Mouse (Mus musculus): ENCODE results near the gene Zfp992.
"Not testable (repeated sequence)": the region's sequence is repeated elsewhere in the genome, so short reads cannot be mapped to it uniquely, and the experiment has no call there.

Gene Zfp992

DNA sequence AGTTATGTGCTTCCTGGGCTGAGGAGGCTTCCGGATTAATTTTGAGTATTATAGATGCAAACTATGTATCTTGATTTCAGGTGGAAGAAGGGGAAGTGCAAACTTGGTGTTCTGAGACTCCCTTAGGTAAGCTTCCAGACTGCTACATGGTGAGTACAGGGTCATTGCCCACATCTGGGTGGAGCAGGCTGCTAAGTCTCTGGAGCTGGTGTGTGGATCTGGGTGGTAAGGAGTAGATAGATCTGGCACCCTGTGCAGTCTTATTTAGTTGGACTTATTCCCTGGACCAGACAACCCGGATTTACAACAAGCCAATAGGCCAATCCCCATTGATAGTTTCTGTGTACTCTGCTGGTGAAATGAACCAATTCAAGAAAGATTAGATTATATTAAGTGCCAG is at the start of gene Zfp992:
Zfp992 (plus strand) TSS at position 74 of the 400 bp plus-strand sequence.
- DNase-seq: not testable (repeated sequence)

DNA sequence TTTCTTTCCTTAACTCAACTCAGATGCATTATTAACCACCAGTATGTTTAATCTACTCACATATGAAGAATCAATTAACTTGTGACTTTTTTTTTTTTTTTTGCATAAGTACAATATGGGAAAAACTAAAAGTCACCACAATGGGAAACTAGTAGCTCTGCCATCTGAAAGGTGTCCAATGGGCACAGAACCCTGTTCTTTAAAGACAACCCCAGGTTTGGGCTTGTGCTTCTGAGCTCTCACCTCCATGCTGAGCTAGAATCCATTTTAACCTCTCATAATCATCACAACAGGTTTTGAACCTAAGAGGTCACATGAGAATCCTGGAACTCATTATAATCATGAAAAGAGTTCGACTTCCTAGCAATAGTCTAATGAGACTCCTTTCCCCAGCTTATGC is 19.4 kb upstream of the Zfp992 start:
- not testable (repeated sequence) for DNase-seq

GRCm38 (mm10) chr4:146430876-146431275 is 17.9 kb upstream of the Zfp992 start:
- not testable (repeated sequence) for DNase-seq

DNA sequence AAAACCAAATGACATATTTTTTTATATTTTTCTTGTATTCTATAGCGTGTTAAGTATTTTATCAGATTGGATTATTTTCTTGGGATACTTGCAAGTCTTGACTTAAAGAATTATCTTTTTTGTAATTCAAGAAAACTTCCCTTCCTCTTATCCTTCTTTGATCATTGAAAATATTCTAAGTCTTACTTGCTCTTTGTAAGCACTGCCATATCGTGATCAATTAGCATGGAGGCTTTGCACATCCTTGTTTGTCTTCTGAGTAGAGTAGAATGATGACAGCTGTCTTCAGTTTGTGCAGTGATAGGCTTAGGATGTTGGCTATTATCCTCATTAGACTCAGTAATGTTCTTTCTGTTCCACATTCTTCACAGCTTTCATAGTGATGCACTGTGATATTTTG is 13.3 kb upstream of the Zfp992 start:
- not testable (repeated sequence) for DNase-seq

DNA sequence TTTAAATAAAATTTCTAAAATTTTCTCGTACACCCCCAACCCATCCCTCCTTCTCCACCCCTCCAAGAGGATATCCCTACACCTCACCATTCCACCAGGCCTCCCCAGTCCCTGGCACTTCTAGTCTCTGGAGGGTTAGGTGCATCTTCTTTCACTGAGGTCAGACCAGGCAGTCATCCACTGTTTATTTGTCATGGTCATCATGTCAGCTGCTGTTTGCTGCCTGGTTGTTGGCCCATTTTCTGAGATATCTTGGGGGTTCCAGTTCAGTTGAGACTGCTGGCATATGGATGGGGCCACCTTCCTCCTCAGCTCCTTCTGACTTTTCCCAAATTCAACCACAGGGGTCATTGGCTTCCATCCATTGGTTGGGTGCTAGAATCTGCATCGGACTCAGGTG is 11.6 kb upstream of the Zfp992 start:
- not testable (repeated sequence) for DNase-seq

DNA sequence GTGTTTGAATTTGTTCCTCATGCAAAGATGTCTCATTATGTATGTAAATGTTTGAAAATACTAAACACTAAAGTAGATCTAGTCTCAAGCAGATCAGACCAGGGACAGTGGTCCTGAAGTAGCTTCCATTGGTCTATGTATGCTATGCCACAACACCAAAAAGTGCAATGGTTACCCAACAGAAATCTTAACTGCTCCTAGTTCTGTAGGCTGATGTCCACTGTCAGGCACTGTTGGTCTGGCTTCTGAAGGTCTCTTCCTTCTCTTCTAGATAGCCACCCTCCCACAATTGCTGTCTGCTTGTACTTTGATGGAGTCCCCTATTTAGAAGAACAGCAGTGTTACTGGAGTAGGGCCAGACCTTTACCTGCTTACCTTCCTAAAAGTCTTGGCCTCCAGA is 4.5 kb upstream of the Zfp992 start:
- DNase-seq: not testable (repeated sequence)

- not testable (repeated sequence) for DNase-seq
These were observed 3.7 kb upstream of the Zfp992 start for GRCm38 (mm10) chr4:146445121-146445520.

- DNase-seq: not testable (repeated sequence)
These were observed 2.7 kb upstream of the Zfp992 start for GRCm38 (mm10) chr4:146446135-146446534.

GRCm38 (mm10) chr4:146447016-146447415 is 1.8 kb upstream of the Zfp992 start:
- DNase-seq: not testable (repeated sequence)

DNA sequence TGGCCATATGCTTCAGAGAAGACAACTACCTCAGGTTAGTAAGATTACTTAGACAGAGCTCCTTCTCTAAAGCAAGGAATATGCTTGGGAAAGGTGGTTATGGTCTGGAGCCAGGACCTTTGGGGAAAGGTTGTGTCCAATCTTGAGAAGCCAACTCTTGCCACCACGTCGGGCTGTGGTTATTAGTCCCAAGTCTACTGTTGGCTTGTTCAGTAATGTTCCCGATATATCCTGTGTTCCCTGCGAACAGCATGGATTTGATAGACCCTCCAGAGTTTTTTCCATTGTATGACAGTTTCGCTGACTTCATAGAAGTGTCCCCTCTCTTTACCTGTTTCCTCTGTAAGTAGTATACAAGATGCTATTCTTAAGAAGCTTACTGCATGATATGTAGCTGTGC is 888 bp downstream of the Zfp992 start:
- not testable (repeated sequence) for DNase-seq

DNA sequence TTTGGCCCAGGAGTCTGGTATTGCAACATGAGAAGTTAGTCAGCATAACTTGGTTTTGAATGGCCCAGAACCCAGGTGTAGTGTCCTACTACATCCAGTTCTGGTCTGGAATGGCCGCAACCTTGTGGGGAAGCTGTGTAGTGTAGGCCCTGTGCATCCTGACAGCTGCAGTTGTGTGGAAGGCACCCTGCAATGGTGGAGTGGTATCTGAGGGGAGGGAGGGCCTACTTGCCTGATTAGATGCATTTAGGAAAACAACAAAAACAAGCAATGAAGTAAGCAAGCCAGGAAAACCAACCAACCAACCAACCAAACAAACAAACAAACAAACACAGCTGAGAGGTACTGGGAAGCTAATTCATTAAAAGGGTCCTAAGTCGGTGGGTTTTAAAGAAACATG is 3.8 kb downstream of the Zfp992 start:
- not testable (repeated sequence) for DNase-seq

DNA sequence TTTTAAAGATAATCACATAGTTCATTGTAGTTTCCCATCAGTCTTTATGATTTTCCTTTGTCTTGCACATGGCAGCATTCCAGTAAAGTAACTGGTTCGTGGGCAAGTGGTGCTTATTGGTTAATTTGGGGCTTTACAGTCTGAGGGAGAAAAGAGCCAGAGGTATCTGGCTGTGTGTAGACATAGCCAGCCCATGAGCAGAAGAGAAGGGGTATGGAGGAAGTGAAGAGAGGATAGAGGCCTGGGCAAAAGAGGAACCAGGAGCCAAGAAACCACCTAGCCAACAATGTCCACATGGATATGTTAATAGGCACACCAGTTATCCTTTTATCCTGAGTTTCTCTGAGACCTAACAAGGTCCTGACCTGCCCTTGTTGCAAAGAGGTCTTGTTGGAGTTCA is 5.3 kb downstream of the Zfp992 start:
- DNase-seq: not testable (repeated sequence)

DNA sequence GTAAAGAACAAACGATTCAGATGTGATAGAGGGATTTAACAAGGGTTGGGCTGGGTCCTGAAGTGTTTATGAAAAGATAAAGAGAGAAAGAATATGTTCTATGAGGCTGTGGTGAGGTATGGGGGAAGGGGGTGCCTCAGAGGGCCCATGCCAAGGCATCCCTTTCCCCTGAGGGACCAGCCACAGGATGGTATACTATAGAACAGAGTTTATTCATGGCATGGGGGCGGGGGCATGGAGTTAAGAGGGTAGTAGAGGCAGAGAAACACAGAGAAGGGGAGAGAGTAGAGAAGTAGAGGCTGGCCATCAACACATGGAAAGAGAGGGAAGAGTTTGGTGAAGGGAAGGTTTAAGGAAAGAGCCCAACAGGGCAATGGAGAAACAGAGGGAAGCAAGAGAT is 6.1 kb downstream of the Zfp992 start:
- DNase-seq: no peak

GRCm38 (mm10) chr4:146455321-146455721 is 6.5 kb downstream of the Zfp992 start:
- DNase-seq: no peak

GRCm38 (mm10) chr4:146456061-146456726 is 7.4 kb downstream of the Zfp992 start:
- no peak for DNase-seq

GRCm38 (mm10) chr4:146457126-146457525 is 8.3 kb downstream of the Zfp992 start:
- DNase-seq: no peak

DNA sequence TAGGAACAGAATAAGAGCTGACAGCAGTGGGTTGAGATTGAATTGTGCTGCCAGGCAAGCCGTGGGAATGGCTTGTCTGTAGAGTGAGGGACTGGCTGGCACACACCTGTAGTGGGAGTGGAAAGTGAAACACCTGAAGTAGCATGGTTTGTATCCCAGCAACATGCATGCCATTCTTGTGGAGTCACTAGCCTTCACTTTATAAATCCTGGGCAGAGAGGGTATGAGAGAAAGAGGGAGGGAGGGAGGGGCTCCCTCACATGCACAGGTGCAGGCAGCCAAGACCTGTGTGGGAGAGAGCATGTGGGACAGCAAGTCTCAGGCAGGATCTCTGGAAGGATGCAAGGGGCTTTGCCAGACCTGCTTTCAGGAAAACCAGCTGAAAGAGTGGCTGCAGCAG is 8.9 kb downstream of the Zfp992 start:
- DNase-seq: no peak

DNA sequence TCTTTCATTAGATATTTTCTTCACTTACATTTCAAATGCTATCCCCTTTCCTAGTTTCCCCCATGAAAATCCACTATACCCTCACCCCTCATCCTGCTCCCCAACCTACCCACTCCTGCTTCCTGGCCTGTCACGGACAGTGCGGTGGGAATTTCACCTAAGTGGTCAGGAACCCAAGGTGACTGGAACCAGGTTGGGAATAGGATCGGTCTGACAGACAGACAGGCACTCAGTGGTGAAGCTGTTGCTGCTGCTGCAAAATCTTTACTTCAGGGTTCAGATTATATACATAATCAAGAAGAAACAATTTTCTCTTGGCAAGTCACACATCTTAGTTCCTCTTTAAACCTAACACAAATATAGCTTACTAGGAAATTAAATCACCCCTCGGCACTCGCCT is 11.0 kb downstream of the Zfp992 start:
- not testable (repeated sequence) for DNase-seq

DNA sequence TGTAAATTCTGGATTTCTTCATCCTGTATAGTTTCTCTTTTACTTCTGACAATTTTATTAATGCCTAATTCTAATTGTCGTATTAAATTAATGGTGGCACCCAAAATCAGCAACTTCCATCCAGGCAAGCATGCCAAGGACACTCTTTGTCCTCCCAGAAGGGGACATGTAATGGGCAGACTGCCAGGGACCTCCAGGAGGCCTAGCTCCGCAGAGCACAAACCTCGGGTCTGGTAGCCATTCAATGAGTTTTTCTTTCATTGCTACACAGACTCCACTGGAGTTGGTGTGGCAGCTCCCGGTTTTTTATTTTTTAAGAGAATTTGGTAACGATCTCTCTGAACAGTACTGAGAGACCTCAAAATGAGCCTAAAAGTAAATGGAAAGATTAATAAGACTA is 11.9 kb downstream of the Zfp992 start:
- not testable (repeated sequence) for DNase-seq

DNA sequence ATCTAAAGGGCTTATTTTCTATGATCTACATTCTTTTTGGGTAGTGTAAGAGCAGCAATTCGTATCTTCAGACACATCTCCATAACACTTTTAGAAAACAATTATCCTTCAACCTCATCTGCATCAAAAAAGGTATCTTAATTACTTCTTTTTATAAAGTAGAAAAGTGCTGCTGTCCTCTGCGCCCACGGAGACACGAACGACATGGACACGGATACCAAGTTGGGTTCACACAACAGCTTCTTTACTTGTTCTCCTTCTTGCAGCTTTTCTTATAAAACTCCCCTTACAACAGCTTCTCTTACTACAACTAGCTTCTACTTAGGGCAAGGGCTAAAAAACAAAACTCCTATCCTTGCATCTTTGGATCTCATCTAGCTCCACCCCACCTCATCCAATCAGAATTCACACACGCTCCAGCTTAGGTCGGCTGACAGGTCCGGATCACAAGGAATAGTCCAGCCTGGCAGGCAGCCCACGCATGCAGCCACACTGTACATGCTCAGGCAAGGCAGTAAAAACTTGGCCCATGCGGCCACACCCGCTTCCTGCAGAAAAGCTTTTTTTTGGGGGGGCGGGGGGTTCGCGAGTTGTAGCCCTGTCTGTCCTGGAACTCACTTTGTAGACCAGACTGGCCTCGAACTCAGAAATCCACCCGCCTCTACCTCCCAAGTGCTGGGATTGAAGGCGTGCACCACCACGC is 15.0 kb downstream of the Zfp992 start:
- not testable (repeated sequence) for DNase-seq

DNA sequence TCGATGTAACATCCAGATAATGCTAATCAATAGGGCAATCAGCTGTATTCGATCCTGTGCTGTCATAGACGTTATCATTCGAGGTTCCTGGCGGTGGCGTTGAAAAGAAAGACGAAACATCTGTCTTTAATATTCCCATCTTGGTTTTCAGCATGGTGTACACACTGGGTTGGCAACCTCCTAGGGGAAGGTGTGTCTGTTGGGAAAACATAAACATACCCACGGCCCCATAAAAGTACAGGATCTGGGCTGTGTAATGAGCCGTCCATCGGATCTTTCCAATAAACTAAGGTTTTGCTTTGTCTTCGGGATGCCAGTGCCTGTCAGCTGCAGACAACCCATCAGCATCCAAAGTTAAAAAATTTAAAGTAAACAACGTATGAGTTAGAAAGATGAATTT is 21.2 kb downstream of the Zfp992 start:
- DNase-seq: not testable (repeated sequence)

DNA sequence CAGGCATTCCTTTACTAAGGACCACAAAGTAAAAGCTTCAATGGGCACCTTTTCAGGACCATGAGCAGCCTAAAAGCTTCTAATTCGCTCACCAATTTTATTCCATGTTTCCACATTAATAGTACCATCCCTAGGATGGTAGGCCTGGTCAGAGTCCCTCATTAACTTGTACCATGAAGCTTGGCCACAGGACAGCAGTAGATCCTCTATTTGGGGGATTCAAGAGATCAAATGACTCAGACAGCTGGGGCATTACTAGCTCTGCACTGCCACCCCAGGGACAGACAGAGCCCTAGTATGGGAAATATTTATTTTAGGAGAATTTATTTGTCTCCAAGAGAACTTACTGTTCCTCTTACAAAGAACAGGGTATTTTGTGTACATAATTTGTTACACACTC is 25.4 kb downstream of the Zfp992 start:
- not testable (repeated sequence) for DNase-seq

GRCm38 (mm10) chr4:146474716-146475676 is 26.2 kb downstream of the Zfp992 start:
- not testable (repeated sequence) for DNase-seq
